Mouse (Mus musculus) heart, adult 2 months (tissue): ENCODE results near the gene Tmem104. TPM values are rescaled to one million over a fixed set of nuclear protein-coding genes. Genes with fewer than 3 reads are reported as not detected.

Source experiments
- DNase-seq, 2 experiments: peaks; one replicate each; pipeline ENCODE4 v3.0.0; 2021
- H3K27ac ChIP-seq: fragments of 200-600 bp; 2 replicates; pipeline ENCODE4 v1.8.1; 2022
- H3K27me3 ChIP-seq: fragments of 200-500 bp; 2 replicates; pipeline ENCODE4 v1.6.1; 2012; ENCODE audit warnings: mild to moderate bottlenecking, low read length, inconsistent platforms, mixed read lengths; ENCODE audit not compliant: control insufficient read depth, insufficient read depth
- H3K36me3 ChIP-seq: fragments of 200-500 bp; 2 replicates; pipeline ENCODE4 v1.6.1; 2012; ENCODE audit warnings: low read length, inconsistent platforms; ENCODE audit not compliant: control insufficient read depth, insufficient read depth
- H3K4me1 ChIP-seq: fragments of 200-500 bp; 2 replicates; pipeline ENCODE4 v1.6.1; 2011; ENCODE audit warnings: low read length; ENCODE audit not compliant: control insufficient read depth, insufficient read depth
- H3K4me3 ChIP-seq: fragments of 200-600 bp; 2 replicates; pipeline ENCODE4 v1.8.1; 2022
- H3K79me2 ChIP-seq: fragments of 200-500 bp; replicated peaks from 2 replicates; pipeline ENCODE4 v1.6.1; 2012; ENCODE audit warnings: mild to moderate bottlenecking, inconsistent platforms, low read length, moderate library complexity, mixed read lengths; ENCODE audit not compliant: control insufficient read depth, insufficient read depth
- H3K9ac ChIP-seq: fragments of 200-500 bp; 2 replicates; pipeline ENCODE4 v1.6.1; 2012; ENCODE audit warnings: low read depth, mild to moderate bottlenecking, control low read depth, inconsistent platforms, low read length, mixed read lengths
- CTCF ChIP-seq: fragments of 200-600 bp; IDR thresholded peaks from 2 replicates; pipeline ENCODE4 v1.8.1; 2022; ENCODE audit warnings: antibody characterized with exemption, mild to moderate bottlenecking, moderate library complexity
- EP300 ChIP-seq: fragments of 200-500 bp; IDR thresholded peaks from 2 replicates; pipeline ENCODE4 v1.6.1; 2011; ENCODE audit warnings: low read depth, low read length, control low read depth; ENCODE audit not compliant: insufficient read depth
- POLR2A ChIP-seq: fragments of 200-500 bp; IDR thresholded peaks from 2 replicates; pipeline ENCODE4 v1.6.1; 2011; ENCODE audit warnings: mild to moderate bottlenecking, low read depth, low read length, control low read depth; ENCODE audit not compliant: insufficient read depth
- WGBS: fragments of 180-500 bp; shearing (Covaris S2); methylation state at CpG from one replicate; pipeline ENCODE4 v1.1.7; 2018; 5-methylcytosine and 5-hydroxymethylcytosine counted together
- intact Hi-C: fragments of 180-260 bp; cut with DNase I; formaldehyde crosslinking; loops from one replicate; pipeline ENCODE4 v1.15.1; 2025
- polyA plus RNA-seq: library from polyadenylated mRNA; depleted of rRNA; stranded (reverse); fragments of >200 nt; gene quantifications from 2 replicates; pipeline ENCODE4 v1.2.3, GENCODE M21; 2012
- total RNA-seq, 2 experiments: library from RNA; stranded (reverse); gene quantifications; 2 replicates each; pipeline ENCODE4 v1.2.3; 2021

The Tmem104 gene
- total and polyA plus RNA-seq, 3 experiments = 8.8 to 11.6 (median 9.9) TPM

DNA sequence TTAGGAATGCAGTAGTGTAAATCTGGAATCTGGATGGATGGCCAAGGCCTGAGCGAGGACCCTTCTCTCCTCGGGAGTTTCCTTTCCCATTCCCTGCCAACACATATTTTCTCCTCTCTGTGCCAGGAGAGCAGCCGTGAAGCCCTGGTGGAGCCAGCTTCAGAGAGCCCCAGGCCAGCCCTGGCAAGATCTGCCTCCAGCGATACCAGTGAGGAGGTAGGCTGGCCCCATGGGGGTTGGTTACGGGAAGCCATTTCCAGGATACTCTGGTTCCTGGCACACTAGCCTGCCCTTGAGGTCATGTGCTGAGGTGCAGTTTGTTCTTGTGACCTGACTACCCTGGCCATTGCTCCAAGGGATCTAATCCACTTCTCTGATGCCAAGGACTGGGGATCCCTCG, 7.4 kb upstream of the Tmem104 start:
- H3K27me3 ChIP-seq = no peaks in the 10 kb centered on the region
- DNase-seq = no peak
- H3K4me3 ChIP-seq = no peak overlapping the region
- H3K36me3 ChIP-seq = no peaks in the 10 kb centered on the region
- no peaks in the 10 kb centered on the region for H3K79me2 ChIP-seq
- no peak overlapping the region for H3K9ac ChIP-seq
- no peaks in the 10 kb centered on the region for H3K4me1 ChIP-seq
- WGBS = 39% methylated on average over 6 of the region's 6 CpGs
- H3K27ac ChIP-seq = no peak overlapping the region
- intact Hi-C loops = no loop called here
- TF ChIP-seq POLR2A (no peak), CTCF (no peak), EP300 (no peak)

DNA sequence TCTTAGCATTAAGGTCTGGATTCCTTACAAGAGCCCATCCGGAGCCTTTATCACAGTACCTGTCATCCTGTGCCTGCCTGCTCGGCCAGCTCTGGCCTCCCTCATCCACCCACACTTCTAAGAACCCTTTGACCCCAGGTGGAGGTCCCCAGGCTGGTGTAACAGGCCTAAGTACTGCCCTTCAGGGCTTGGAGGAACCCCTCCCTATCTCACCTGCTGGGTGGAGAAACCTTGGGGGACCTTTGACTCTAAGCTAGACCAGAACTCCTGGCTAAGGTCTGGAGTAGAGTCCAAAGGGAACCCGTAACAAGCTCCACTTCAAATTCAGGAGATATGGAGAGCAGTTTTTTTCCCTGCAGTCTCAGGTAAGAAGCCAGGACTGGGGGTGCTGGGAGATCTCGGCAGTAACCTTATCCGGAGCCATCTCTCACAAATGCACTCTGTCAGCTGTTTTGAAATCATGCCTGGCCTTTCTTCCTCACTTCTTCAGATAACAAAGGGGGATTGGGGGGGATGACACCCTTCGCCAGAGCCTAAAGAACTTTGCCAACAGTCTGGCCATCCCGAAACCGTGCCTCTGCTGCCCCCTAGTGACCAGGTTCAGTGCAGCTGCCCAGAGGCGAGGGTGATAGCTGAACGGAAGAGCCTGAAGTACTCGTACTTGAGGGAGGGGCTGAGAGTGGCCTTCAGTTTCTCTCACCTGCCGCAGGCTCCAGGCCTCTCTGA, 5.2 kb upstream of the Tmem104 start:
- Histone ChIP-seq H3K79me2 (no peaks in the 10 kb centered on the region), H3K36me3 (no peaks in the 10 kb centered on the region), H3K9ac (no peak overlapping the region), H3K27me3 (no peaks in the 10 kb centered on the region), H3K4me1 (peaks cover 3% of the 10 kb centered on the region), H3K4me3 (no peak overlapping the region), H3K27ac (no peak overlapping the region)
- WGBS = 27% methylated on average over 12 of the region's 12 CpGs
- peak; percentile 77 to 88 for DNase-seq
- intact Hi-C loops = loop anchor here (1.0 kb wide), 1 partner anchor 21 kb away; no protein-coding TSS in a partner anchor
- TF ChIP-seq POLR2A (no peak), CTCF (peak; percentile 93; the same call in 1 of the 2 replicates), EP300 (no peak)

DNA sequence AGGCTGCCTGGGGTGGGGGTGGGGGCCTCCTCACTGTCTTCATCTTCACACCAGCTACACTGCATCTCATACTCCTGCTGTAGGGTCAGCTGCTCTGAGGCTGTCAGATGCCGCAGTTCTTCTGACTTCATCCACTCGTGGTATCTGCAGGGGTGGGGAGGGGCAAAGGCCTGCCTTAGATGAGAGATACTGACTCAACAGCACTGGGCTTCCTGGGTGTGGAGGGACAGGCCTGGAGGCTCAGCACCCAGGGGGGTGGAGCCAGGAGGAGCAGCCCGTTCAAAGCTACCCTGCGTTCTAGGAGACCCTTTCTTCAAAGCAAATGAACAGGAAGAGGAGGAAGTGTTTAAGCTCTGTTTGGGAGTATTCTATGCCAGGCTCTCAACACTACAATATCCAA, 2.3 kb upstream of the Tmem104 start:
- intact Hi-C loops = no loop called here
- no peak overlapping the region for H3K27ac ChIP-seq
- DNase-seq = no peak
- H3K4me1 ChIP-seq = peaks cover 6% of the 10 kb centered on the region
- H3K9ac ChIP-seq = no peak overlapping the region
- 38% methylated on average over 4 of the region's 4 CpGs for WGBS
- TF ChIP-seq CTCF (no peak), EP300 (no peak), POLR2A (no peak)
- no peaks in the 10 kb centered on the region for H3K79me2 ChIP-seq
- no peaks in the 10 kb centered on the region for H3K36me3 ChIP-seq
- no peaks in the 10 kb centered on the region for H3K27me3 ChIP-seq
- H3K4me3 ChIP-seq = no peak overlapping the region

DNA sequence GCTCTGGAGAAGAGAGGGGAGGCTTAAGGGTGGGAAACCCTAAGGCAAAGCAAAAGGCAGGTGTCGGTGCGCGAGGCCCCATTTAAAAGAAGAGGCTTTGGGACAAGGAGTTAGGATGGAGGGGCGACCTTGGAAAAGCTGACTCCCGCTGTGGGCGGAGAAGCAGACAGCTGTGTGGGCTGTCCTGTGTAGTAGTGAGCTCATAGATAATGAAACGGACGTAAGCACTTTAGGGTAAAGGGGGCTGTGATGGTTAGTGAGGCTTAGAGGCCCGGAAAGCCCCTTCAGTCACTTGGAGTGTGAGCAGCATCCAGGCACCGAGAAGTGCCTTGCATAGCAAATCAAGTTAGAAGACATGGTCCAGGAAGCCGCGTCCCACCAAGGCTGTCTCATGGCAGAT, 406 bp downstream of the Tmem104 start, which contains the start of gene Nat9:
Gene Nat9, minus strand, starts transcription at position 167 of the 400 bp plus-strand sequence.
- TF ChIP-seq POLR2A (no peak), CTCF (no peak), EP300 (no peak)
- H3K4me3 ChIP-seq = peak within 1 kb of the TSS; percentile 57
- H3K27ac ChIP-seq = peak within 1 kb of the TSS; percentile 90
- no peak for DNase-seq
- 6% methylated on average over 12 of the region's 12 CpGs for WGBS
- no peaks in the 10 kb centered on the region for H3K27me3 ChIP-seq
- H3K79me2 ChIP-seq = no peaks in the 10 kb centered on the region
- H3K4me1 ChIP-seq = peaks cover 14% of the 10 kb centered on the region
- intact Hi-C loops = no loop called here
- no peaks in the 10 kb centered on the region for H3K36me3 ChIP-seq
- peak within 1 kb of the TSS; percentile 86 for H3K9ac ChIP-seq

DNA sequence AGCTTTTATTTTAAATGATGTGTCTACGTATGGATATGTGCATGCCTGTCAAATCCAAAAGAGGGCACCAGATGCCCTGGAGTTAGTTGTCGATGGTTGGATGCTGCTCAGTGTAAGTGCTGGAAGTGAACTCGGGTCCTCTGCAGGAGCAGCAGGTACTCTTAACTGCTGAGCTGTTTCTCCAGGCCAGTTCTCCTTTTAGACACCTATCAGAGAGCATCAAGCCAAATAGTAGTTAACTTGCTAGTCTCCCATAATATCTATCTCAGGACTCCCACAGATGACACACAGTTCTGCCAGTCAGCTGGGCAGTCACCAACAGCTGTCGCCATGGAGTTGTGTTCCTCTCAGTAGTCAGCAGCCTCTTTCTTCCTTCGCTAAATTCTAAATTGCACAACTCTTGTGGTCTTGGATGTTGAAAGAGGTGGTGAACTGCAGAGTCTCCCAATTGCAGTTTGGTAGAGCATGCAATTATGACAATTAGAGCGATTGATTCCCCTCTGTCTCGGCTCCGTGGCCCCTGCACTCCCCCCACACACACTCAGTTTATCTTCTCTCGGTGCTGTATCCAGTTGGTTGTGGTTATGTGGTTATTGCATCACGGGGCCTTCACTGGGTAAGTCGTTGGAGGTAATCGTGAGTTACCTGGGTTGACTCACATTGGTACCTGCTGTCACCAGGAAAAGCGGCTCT, 1.4 kb downstream of the Tmem104 start:
- Histone ChIP-seq H3K27me3 (no peaks in the 10 kb centered on the region), H3K27ac (no peak overlapping the region), H3K4me1 (peaks cover 14% of the 10 kb centered on the region), H3K9ac (no peak overlapping the region), H3K4me3 (no peak overlapping the region), H3K36me3 (no peaks in the 10 kb centered on the region), H3K79me2 (no peaks in the 10 kb centered on the region)
- peak in 1 of 2 experiments; percentile 22 for DNase-seq
- 80% methylated on average over 13 of the region's 13 CpGs for WGBS
- no peak for TF ChIP-seq POLR2A
- intact Hi-C loops = no loop called here

DNA sequence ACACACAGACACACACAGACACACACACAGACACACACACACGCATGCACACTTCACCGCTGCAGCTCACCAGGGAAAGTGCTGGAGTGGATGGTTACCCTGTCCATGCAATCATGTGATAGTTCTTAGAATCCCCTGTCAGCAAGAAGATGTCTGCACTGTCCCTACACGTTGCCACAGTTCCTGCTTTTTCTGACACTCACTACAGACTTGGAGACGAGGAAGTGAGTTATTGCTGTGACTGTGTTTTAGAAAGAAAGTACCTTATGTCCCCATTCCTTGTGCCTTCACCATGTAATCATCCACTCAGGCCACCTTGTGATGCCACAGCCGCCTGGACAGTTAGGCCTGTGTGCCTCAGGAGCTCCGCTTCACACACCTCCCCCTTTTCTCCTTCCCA, 2.0 kb downstream of the Tmem104 start:
- intact Hi-C loops = no loop called here
- Histone ChIP-seq H3K4me1 (peaks cover 14% of the 10 kb centered on the region), H3K27ac (no peak overlapping the region), H3K9ac (no peak overlapping the region), H3K27me3 (no peaks in the 10 kb centered on the region), H3K36me3 (no peaks in the 10 kb centered on the region), H3K79me2 (no peaks in the 10 kb centered on the region), H3K4me3 (no peak overlapping the region)
- WGBS = 86% methylated on average over 6 of the region's 6 CpGs
- TF ChIP-seq POLR2A (no peak), EP300 (no peak), CTCF (no peak)
- DNase-seq = peak in 1 of 2 experiments; percentile 12
